Mouse (Mus musculus): ENCODE data around the gene Armc12. TPM values are rescaled to one million over a fixed set of nuclear protein-coding genes. Genes with fewer than 3 reads are reported as not detected.

The Armc12 gene
- polyA plus RNA-seq, 1 experiment, result not detected

DNA sequence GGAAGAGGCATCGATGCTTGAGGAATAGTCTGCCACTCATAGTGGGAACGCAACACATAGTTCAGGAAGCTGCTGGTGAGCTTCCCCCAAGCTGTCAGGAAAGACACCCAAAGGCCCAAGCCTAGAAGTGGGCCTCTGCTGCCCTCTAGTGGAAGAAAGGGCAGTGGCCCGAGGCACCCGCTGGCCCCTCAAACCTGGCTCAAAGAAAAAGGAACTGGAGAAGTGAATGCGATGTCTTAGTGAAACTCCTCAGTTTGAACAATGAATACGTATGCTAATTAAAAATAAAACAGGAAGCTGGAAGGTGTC, 2.6 kb upstream of the Armc12 start:
- Histone ChIP-seq H3K36me3 (ENCODE audit: control insufficient read depth, insufficient read depth) (no peaks in the 10 kb centered on the region), H3K79me2 (ENCODE audit: control insufficient read depth, insufficient read depth) (no peaks in the 10 kb centered on the region), H3K27me3 (ENCODE audit: control insufficient read depth, insufficient read depth, insufficient read length) (no peaks in the 10 kb centered on the region), H3K79me3 (ENCODE audit: low read depth) (no peaks in the 10 kb centered on the region), H3K4me3 (ENCODE audit: insufficient read depth, poor library complexity, severe bottlenecking) (no peak overlapping the region), H3ac (ENCODE audit: control insufficient read depth, insufficient read length, low read depth) (peak overlapping the region; percentile 27)
- no peak for TF ChIP-seq MYOG (IDR thresholded peaks at IDR 0.05; ENCODE audit: control insufficient read depth, extremely low read depth, insufficient read length)
- no peak for TF ChIP-seq MYOD1 (IDR thresholded peaks at IDR 0.05; ENCODE audit: control insufficient read depth, insufficient read length, low read depth)
- TF ChIP-seq MAX (IDR thresholded peaks at IDR 0.05), result no peak
- TF ChIP-seq USF1 (IDR thresholded peaks at IDR 0.05; ENCODE audit: low read depth), result no peak
- TF ChIP-seq CTCF (IDR thresholded peaks at IDR 0.05; ENCODE audit: control insufficient read depth, insufficient read depth, insufficient read length), result peak; percentile 66
- no peak for TF ChIP-seq CEBPB (IDR thresholded peaks at IDR 0.05; ENCODE audit: low read depth)
- TF ChIP-seq FOSL1 (IDR thresholded peaks at IDR 0.05; ENCODE audit: insufficient read depth, low read length, poor library complexity, severe bottlenecking), result no peak

DNA sequence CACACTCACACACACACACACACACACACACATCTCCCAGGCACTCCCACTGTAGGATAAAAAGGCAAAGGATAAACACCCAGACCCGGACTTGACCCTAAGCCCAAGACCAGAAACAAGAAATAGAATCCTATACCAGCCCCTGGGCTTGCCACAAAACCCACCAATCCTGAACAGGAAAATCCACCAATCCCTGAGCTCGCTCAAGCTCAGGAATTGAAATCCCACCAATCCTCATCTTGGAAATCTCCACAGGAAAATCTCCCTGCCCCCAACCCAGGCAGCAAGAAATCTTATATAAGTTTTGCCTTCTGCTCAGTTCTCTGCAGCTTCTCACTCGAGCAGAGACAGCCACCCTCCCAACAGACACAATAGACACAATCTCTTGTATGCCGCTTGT, 1.5 kb upstream of the Armc12 start:
- TF ChIP-seq FOSL1 (IDR thresholded peaks at IDR 0.05; ENCODE audit: insufficient read depth, low read length, poor library complexity, severe bottlenecking) (no peak), MYOG (IDR thresholded peaks at IDR 0.05; ENCODE audit: control insufficient read depth, extremely low read depth, insufficient read length) (no peak), MYOD1 (IDR thresholded peaks at IDR 0.05; ENCODE audit: control insufficient read depth, insufficient read length, low read depth) (no peak)
- Histone ChIP-seq H3K79me2 (ENCODE audit: control insufficient read depth, insufficient read depth) (no peaks in the 10 kb centered on the region), H3K79me3 (ENCODE audit: low read depth) (no peaks in the 10 kb centered on the region), H3ac (ENCODE audit: control insufficient read depth, insufficient read length, low read depth) (no peak overlapping the region), H3K4me3 (ENCODE audit: insufficient read depth, poor library complexity, severe bottlenecking) (no peak overlapping the region), H3K27me3 (ENCODE audit: control insufficient read depth, insufficient read depth, insufficient read length) (no peaks in the 10 kb centered on the region), H3K36me3 (ENCODE audit: control insufficient read depth, insufficient read depth) (no peaks in the 10 kb centered on the region)

DNA sequence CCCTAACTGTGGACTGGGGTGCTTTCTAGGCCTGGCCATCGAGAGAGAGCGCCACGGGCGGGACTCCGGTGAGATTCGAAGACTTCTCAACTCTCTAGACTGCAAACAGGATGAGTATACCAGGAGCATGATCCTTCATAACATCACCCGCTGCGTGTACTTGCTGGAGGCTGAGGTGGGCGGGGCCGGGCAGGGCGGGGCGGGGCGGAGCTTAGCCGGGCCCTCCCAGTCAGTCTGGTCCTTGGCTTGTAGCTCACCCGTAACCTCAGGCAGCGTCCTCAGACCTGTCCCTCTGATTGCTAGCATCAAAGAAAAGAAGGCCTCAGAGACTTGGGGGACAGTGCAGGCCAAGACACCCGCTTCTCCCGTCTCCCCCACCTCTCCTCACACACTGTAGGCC, 1.3 kb downstream of the Armc12 start:
- no peaks in the 10 kb centered on the region for H3K79me2 ChIP-seq (ENCODE audit: control insufficient read depth, insufficient read depth)
- no peak overlapping the region for H3ac ChIP-seq (ENCODE audit: control insufficient read depth, insufficient read length, low read depth)
- no peaks in the 10 kb centered on the region for H3K79me3 ChIP-seq (ENCODE audit: low read depth)
- TF ChIP-seq MYOG (IDR thresholded peaks at IDR 0.05; ENCODE audit: control insufficient read depth, extremely low read depth, insufficient read length) (no peak), MAX (IDR thresholded peaks at IDR 0.05) (no peak), CTCF (IDR thresholded peaks at IDR 0.05; ENCODE audit: control insufficient read depth, insufficient read depth, insufficient read length) (no peak), MYOD1 (IDR thresholded peaks at IDR 0.05; ENCODE audit: control insufficient read depth, insufficient read length, low read depth) (no peak), CEBPB (IDR thresholded peaks at IDR 0.05; ENCODE audit: low read depth) (no peak), FOSL1 (IDR thresholded peaks at IDR 0.05; ENCODE audit: insufficient read depth, low read length, poor library complexity, severe bottlenecking) (no peak), USF1 (IDR thresholded peaks at IDR 0.05; ENCODE audit: low read depth) (no peak)
- no peaks in the 10 kb centered on the region for H3K36me3 ChIP-seq (ENCODE audit: control insufficient read depth, insufficient read depth)
- no peak overlapping the region for H3K4me3 ChIP-seq (ENCODE audit: insufficient read depth, poor library complexity, severe bottlenecking)
- no peaks in the 10 kb centered on the region for H3K27me3 ChIP-seq (ENCODE audit: control insufficient read depth, insufficient read depth, insufficient read length)

DNA sequence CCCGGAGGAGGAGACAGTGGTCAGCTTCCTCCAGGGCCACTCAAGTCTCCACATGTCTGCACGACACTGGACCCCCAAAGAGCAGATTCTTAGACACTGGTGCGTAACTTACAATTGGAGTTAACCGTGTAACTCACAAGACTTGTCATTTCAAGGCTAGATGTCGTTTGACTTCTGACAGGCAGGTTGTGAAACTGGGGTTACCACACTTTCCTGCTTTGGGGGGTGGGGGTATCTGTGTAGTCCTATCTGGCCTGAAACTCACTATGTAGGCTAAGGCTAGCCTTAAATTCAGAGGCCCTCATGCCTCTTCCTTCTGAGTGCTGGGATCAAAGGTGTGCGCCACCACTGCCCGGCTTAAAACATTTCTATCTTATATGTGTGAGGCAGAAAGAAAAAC, 2.0 kb downstream of the Armc12 start:
- Histone ChIP-seq H3ac (ENCODE audit: control insufficient read depth, insufficient read length, low read depth) (no peak overlapping the region), H3K36me3 (ENCODE audit: control insufficient read depth, insufficient read depth) (no peaks in the 10 kb centered on the region), H3K4me3 (ENCODE audit: insufficient read depth, poor library complexity, severe bottlenecking) (no peak overlapping the region), H3K79me3 (ENCODE audit: low read depth) (no peaks in the 10 kb centered on the region), H3K27me3 (ENCODE audit: control insufficient read depth, insufficient read depth, insufficient read length) (no peaks in the 10 kb centered on the region), H3K79me2 (ENCODE audit: control insufficient read depth, insufficient read depth) (no peaks in the 10 kb centered on the region)
- TF ChIP-seq CEBPB (IDR thresholded peaks at IDR 0.05; ENCODE audit: low read depth) (no peak), MAX (IDR thresholded peaks at IDR 0.05) (no peak), CTCF (IDR thresholded peaks at IDR 0.05; ENCODE audit: control insufficient read depth, insufficient read depth, insufficient read length) (no peak), MYOG (IDR thresholded peaks at IDR 0.05; ENCODE audit: control insufficient read depth, extremely low read depth, insufficient read length) (no peak), USF1 (IDR thresholded peaks at IDR 0.05; ENCODE audit: low read depth) (no peak), FOSL1 (IDR thresholded peaks at IDR 0.05; ENCODE audit: insufficient read depth, low read length, poor library complexity, severe bottlenecking) (no peak), MYOD1 (IDR thresholded peaks at IDR 0.05; ENCODE audit: control insufficient read depth, insufficient read length, low read depth) (no peak)

DNA sequence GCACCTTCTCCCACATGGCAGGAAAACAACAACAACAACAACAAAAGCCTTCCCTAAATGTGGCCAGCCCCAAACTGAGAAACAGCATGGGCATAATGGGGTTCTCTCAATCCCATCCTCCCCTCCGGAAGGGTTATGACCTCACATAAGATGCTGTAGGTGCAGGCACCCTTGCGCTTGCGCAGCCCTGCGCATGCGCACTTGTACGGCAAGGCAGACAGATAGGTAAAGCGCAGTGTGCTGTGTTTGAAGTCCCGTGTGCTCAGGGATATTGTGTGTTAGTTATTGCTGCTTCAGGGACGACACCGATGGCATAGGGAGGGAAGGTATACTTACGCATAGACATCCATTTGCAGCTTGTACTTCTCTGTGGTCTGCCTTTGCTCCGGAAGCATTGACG, 2.7 kb downstream of the Armc12 start:
- TF ChIP-seq CTCF (IDR thresholded peaks at IDR 0.05; ENCODE audit: control insufficient read depth, insufficient read depth, insufficient read length) (no peak), CEBPB (IDR thresholded peaks at IDR 0.05; ENCODE audit: low read depth) (no peak), MAX (IDR thresholded peaks at IDR 0.05) (no peak)
- no peak overlapping the region for H3ac ChIP-seq (ENCODE audit: control insufficient read depth, insufficient read length, low read depth)
- no peaks in the 10 kb centered on the region for H3K27me3 ChIP-seq (ENCODE audit: control insufficient read depth, insufficient read depth, insufficient read length)
- H3K4me3 ChIP-seq (ENCODE audit: insufficient read depth, poor library complexity, severe bottlenecking), result no peak overlapping the region
- no peaks in the 10 kb centered on the region for H3K36me3 ChIP-seq (ENCODE audit: control insufficient read depth, insufficient read depth)
- no peaks in the 10 kb centered on the region for H3K79me2 ChIP-seq (ENCODE audit: control insufficient read depth, insufficient read depth)
- no peaks in the 10 kb centered on the region for H3K79me3 ChIP-seq (ENCODE audit: low read depth)

DNA sequence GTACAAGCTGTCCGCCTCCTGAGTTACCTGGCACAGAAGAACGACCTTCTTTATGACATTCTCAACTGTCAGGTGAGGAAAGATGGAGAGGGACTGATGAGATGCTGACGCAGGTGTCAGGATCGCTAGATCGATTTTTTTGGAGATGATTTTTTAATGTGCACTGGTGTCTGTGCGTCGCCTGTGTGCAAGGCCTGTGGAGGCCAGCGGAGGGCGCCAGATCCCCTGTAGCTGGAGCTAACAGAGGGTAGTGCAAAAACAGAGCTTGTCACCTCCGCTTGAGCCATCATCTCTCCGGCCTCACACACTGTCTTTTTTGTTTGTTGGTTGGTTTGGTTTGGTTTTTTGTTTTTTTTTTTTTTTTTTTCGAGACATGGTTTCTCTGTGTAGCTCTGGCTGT, 7.3 kb downstream of the Armc12 start:
- no peaks in the 10 kb centered on the region for H3K79me3 ChIP-seq (ENCODE audit: low read depth)
- H3K79me2 ChIP-seq (ENCODE audit: control insufficient read depth, insufficient read depth), result no peaks in the 10 kb centered on the region
- no peak overlapping the region for H3K4me3 ChIP-seq (ENCODE audit: insufficient read depth, poor library complexity, severe bottlenecking)
- no peak for TF ChIP-seq FOSL1 (IDR thresholded peaks at IDR 0.05; ENCODE audit: insufficient read depth, low read length, poor library complexity, severe bottlenecking)
- TF ChIP-seq USF1 (IDR thresholded peaks at IDR 0.05; ENCODE audit: low read depth), result no peak
- TF ChIP-seq MYOD1 (IDR thresholded peaks at IDR 0.05; ENCODE audit: control insufficient read depth, insufficient read length, low read depth), result no peak
- no peak for TF ChIP-seq CTCF (IDR thresholded peaks at IDR 0.05; ENCODE audit: control insufficient read depth, insufficient read depth, insufficient read length)
- TF ChIP-seq CEBPB (IDR thresholded peaks at IDR 0.05; ENCODE audit: low read depth), result no peak
- TF ChIP-seq MAX (IDR thresholded peaks at IDR 0.05), result no peak
- no peak for TF ChIP-seq MYOG (IDR thresholded peaks at IDR 0.05; ENCODE audit: control insufficient read depth, extremely low read depth, insufficient read length)
- H3K27me3 ChIP-seq (ENCODE audit: control insufficient read depth, insufficient read depth, insufficient read length), result no peaks in the 10 kb centered on the region
- H3K36me3 ChIP-seq (ENCODE audit: control insufficient read depth, insufficient read depth), result no peaks in the 10 kb centered on the region
- no peak overlapping the region for H3ac ChIP-seq (ENCODE audit: control insufficient read depth, insufficient read length, low read depth)

Data from C2C12 (cell line).